Mouse (Mus musculus) embryonic facial prominence, embryonic 13.5 days (tissue): ENCODE measurements around the gene Plod2. TPM values are rescaled to one million over a fixed set of nuclear protein-coding genes. Genes with fewer than 3 reads are reported as not detected.

Experiments
- ATAC-seq: fragments of 200-750 bp; cut with Nextera tagmentation; 2 replicates; pipeline ENCODE4 v1.8.0; 2017; ENCODE audit warnings: low read depth; ENCODE audit not compliant: insufficient number of reproducible peaks, insufficient read depth, low FRiP score, low TSS enrichment
- H3K27ac ChIP-seq: fragments of 300-500 bp; sonication (generic); 2 replicates; pipeline ENCODE4 v1.5.1; 2015; ENCODE audit warnings: moderate library complexity, mild to moderate bottlenecking, inconsistent platforms
- H3K27me3 ChIP-seq: fragments of 300-500 bp; sonication (generic); 2 replicates; pipeline ENCODE4 v1.6.1; 2015; ENCODE audit warnings: mild to moderate bottlenecking, inconsistent platforms
- H3K36me3 ChIP-seq: fragments of 300-500 bp; sonication (generic); 2 replicates; pipeline ENCODE4 v1.6.1; 2015; ENCODE audit warnings: mild to moderate bottlenecking, inconsistent platforms
- H3K4me1 ChIP-seq: fragments of 300-500 bp; sonication (generic); 2 replicates; pipeline ENCODE4 v1.6.1; 2015; ENCODE audit warnings: inconsistent platforms
- H3K4me2 ChIP-seq: fragments of 300-500 bp; sonication (generic); 2 replicates; pipeline ENCODE4 v1.6.1; 2015; ENCODE audit warnings: moderate library complexity, mild to moderate bottlenecking, inconsistent platforms
- H3K4me3 ChIP-seq: fragments of 300-500 bp; sonication (generic); 2 replicates; pipeline ENCODE4 v1.5.1; 2015; ENCODE audit warnings: mild to moderate bottlenecking, inconsistent platforms
- H3K9ac ChIP-seq: fragments of 300-500 bp; sonication (generic); 2 replicates; pipeline ENCODE4 v1.6.1; 2015; ENCODE audit warnings: mild to moderate bottlenecking, inconsistent platforms
- H3K9me3 ChIP-seq: fragments of 300-500 bp; sonication (generic); 2 replicates; pipeline ENCODE4 v1.6.1; 2016; ENCODE audit warnings: inconsistent platforms
- WGBS: fragments of 180-500 bp; shearing (Covaris S2); methylation state at CpG from one replicate; pipeline ENCODE4 v1.1.7; 2015; ENCODE audit warnings: mixed read lengths; 5-methylcytosine and 5-hydroxymethylcytosine counted together
- polyA plus RNA-seq: library from polyadenylated mRNA; unstranded; fragments of >200 nt; fragmentation: Nextera tagmentation; extraction: Ambion mirVana; gene quantifications from 2 replicates; pipeline ENCODE4 v1.2.1, GENCODE M21; 2015

Plod2 gene
- polyA plus RNA-seq, 1 experiment from 2014 or later = 53.4 TPM

DNA sequence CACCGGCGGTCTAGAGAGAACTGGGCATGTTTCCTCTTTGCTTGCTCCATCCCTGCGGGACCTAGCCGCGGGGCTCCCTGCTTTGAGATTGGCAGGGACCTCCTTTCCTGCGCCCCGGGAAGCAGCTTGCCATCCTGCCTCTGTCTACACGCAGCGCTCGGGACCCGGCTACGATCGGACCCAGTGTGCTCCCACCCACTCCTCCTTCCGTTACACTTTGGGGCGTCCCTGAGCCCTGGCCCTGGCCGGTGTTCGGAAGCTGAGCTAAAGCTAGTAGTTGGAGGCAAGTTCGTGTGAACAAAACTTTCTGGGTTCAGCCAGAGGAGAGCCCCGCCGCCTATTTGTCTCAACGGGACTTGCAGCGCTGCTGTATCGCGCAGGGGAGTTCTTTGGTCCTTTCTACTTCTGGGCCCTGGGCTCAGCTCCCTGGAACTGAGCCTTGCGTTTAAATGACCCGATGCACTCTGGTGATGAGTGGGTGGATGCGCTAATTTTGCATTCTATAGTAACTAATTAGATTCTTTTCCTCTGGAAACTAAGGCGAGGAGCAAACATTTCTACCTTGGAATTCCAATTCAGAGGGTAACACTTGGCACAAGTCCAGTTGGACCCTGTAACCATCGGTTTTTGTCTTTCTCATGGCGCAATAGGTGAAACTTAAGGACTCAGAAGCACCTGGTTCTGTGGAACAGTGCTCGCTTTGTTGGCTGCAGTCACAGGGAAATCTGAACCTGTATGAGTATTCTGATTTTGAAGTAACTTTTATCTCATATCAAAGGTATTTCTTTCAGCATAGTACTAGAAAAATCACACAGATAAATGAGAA, 781 bp downstream of the Plod2 start:
- Histone ChIP-seq H3K27me3 (no peaks in the 10 kb centered on the region), H3K4me2 (peak overlapping the region; percentile 68), H3K4me1 (peaks cover 47% of the 10 kb centered on the region), H3K9ac (peak overlapping the region; percentile 96), H3K4me3 (peak overlapping the region; percentile 90), H3K27ac (peak overlapping the region; percentile 96), H3K9me3 (no peaks in the 10 kb centered on the region), H3K36me3 (peaks cover 3% of the 10 kb centered on the region)
- ATAC-seq = peak; percentile 21; the same call in 1 of the 2 replicates
- WGBS = 1% methylated on average over 31 of the region's 31 CpGs

DNA sequence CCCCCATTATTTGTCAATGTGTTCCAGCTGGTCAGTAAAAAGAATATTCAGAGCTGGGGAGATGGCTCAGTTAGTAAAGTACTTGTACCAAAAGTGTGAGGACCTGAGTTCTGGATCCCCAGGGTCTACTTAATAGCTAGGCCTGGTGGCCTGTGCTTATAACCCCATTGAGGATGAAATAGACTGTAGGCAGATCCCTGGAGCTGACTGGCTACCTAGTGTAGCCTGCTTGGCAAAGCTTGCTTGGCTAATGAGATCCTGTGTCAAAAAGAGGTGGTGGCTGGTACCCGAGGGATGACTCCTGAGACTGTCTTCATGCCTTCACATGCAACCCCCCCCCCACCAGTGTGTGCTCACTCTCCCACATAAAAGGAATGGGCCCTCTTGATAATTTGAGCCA, 2.1 kb downstream of the Plod2 start:
- ATAC-seq = no peak
- Histone ChIP-seq H3K4me1 (peaks cover 56% of the 10 kb centered on the region), H3K9ac (peak overlapping the region; percentile 46; the same call in 1 of the 2 replicates), H3K27ac (0 out of 2 replicates have a peak overlapping the region, but pooled peaks have one; percentile 74), H3K4me2 (peak overlapping the region; percentile 68), H3K4me3 (peak overlapping the region; percentile 90), H3K36me3 (peaks cover 14% of the 10 kb centered on the region), H3K27me3 (no peaks in the 10 kb centered on the region), H3K9me3 (no peaks in the 10 kb centered on the region)
- WGBS = 68% methylated on average over 1 of the region's 1 CpGs

DNA sequence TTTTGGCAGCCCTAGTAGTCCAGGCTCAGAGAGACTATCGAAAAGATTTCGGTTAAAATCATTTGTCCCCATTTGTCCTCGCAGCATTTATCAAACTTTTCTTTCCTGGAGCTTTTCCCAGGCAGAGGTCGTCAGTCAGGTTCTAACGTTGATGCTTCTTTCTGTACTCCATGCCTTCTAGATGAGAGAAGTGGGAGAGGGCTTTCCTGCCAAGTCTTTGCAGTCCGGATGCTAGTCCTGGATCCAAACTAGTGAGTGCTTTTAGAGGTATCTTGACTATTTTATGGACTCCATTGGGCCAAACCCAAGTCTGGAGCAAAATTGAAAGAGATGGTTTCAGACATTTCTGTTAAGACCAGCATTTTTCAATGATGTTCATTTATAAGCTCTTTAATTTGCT, 3.0 kb downstream of the Plod2 start:
- 74% methylated on average over 6 of the region's 6 CpGs for WGBS

GRCm38 (mm10) chr9:92546446-92546845, 4.4 kb downstream of the Plod2 start:
- H3K27ac ChIP-seq = peak overlapping the region; percentile 74

More for the DNA sequence above, 3.0 kb downstream of the Plod2 start:
- peak overlapping the region; percentile 68 for H3K4me2 ChIP-seq
- H3K4me1 ChIP-seq = peaks cover 64% of the 10 kb centered on the region
- peak overlapping the region; percentile 90 for H3K4me3 ChIP-seq
- H3K27ac ChIP-seq = peak overlapping the region; percentile 74
- H3K9me3 ChIP-seq = no peaks in the 10 kb centered on the region
- peak overlapping the region; percentile 46; the same call in 1 of the 2 replicates for H3K9ac ChIP-seq
- no peaks in the 10 kb centered on the region for H3K27me3 ChIP-seq
- ATAC-seq = no peak
- H3K36me3 ChIP-seq = peaks cover 18% of the 10 kb centered on the region

GRCm38 (mm10) chr9:92547106-92547505, 5.1 kb downstream of the Plod2 start:
- no peaks in the 10 kb centered on the region for H3K9me3 ChIP-seq
- no peak overlapping the region for H3K4me2 ChIP-seq
- H3K27ac ChIP-seq = no peak overlapping the region
- no peaks in the 10 kb centered on the region for H3K27me3 ChIP-seq
- peaks cover 18% of the 10 kb centered on the region for H3K36me3 ChIP-seq
- WGBS = 47% methylated on average over 2 of the region's 2 CpGs
- no peak overlapping the region for H3K9ac ChIP-seq
- no peak for ATAC-seq
- no peak overlapping the region for H3K4me3 ChIP-seq
- peaks cover 54% of the 10 kb centered on the region for H3K4me1 ChIP-seq

More at GRCm38 (mm10) chr9:92546446-92546845, 4.4 kb downstream of the Plod2 start:
- Histone ChIP-seq H3K4me1 (peaks cover 59% of the 10 kb centered on the region), H3K4me3 (peak overlapping the region; percentile 90), H3K36me3 (peaks cover 18% of the 10 kb centered on the region), H3K9ac (no peak overlapping the region), H3K9me3 (no peaks in the 10 kb centered on the region), H3K27me3 (no peaks in the 10 kb centered on the region), H3K4me2 (peak overlapping the region; percentile 68)
- ATAC-seq = peak; percentile 45; the same call in 1 of the 2 replicates
- WGBS = 37% methylated on average over 8 of the region's 8 CpGs

- H3K27me3 ChIP-seq = no peaks in the 10 kb centered on the region
- peaks cover 54% of the 10 kb centered on the region for H3K4me1 ChIP-seq
- no peak overlapping the region for H3K27ac ChIP-seq
- no peak overlapping the region for H3K9ac ChIP-seq
- H3K36me3 ChIP-seq = peaks cover 18% of the 10 kb centered on the region
- no peak for ATAC-seq
- no peak overlapping the region for H3K4me2 ChIP-seq
- WGBS = 94% methylated on average over 7 of the region's 7 CpGs
- no peak overlapping the region for H3K4me3 ChIP-seq
- H3K9me3 ChIP-seq = no peaks in the 10 kb centered on the region
Observed at GRCm38 (mm10) chr9:92547821-92548220, 5.8 kb downstream of the Plod2 start.

DNA sequence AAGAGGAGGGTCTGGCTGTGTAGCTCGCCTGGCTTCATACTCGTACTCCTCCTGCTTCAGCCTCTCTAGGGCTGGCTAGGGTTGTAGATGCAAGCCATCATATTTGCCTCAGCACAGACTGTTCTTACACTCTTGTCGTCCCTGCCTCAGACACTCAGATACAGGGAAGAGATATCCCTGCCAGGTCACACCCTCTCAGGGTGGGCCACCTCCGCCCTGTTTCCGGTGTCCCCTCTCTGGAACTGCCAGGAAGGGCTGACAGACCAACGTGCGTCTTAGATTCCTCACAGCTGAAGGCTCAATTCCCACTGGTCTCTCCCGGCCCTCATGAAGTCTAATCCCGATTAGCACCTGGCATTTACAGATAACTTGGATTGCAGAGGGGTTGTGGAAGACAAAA, 6.6 kb downstream of the Plod2 start:
- ATAC-seq = no peak
- H3K9me3 ChIP-seq = no peaks in the 10 kb centered on the region
- no peak overlapping the region for H3K4me3 ChIP-seq
- peaks cover 54% of the 10 kb centered on the region for H3K4me1 ChIP-seq
- 74% methylated on average over 9 of the region's 9 CpGs for WGBS
- peaks cover 18% of the 10 kb centered on the region for H3K36me3 ChIP-seq
- H3K27ac ChIP-seq = no peak overlapping the region
- no peak overlapping the region for H3K4me2 ChIP-seq
- no peak overlapping the region for H3K9ac ChIP-seq
- H3K27me3 ChIP-seq = no peaks in the 10 kb centered on the region

DNA sequence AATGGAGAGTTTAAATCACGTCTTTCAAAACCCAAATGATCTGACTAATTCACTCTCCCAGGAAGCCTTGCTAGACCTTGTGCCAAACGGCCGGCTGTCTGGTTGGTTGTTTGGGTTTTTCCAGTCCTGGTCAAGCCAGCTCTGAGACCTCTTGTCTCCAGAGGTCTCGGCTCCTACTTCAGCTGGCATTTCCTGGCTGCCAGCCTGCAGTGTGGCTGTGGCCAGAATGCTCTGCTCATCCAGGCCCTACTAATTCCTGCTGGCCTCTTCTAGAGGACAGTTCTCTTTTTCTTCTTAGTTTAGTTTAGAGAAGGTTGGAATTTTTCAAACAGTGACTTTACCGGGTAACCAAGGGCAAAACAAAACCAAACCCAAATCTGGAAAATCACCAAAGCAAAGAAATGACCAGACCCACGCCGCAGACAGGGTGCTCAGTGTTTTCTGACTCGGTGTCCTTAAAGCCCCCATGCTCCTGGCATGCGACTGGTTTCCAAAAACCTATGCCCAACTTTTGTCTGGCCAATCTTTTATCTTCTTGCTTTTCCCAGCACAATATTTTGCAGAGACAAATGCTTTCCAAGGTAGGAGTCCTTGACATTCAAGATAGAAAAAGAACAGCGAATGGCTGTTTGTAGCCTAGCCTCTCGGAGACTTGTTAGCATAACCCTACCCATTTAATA, 7.9 kb downstream of the Plod2 start:
- Histone ChIP-seq H3K4me2 (no peak overlapping the region), H3K9me3 (no peaks in the 10 kb centered on the region), H3K27ac (no peak overlapping the region), H3K9ac (no peak overlapping the region), H3K36me3 (peaks cover 18% of the 10 kb centered on the region), H3K4me3 (no peak overlapping the region), H3K4me1 (peaks cover 41% of the 10 kb centered on the region), H3K27me3 (no peaks in the 10 kb centered on the region)
- no peak for ATAC-seq
- 85% methylated on average over 11 of the region's 11 CpGs for WGBS

- no peaks in the 10 kb centered on the region for H3K9me3 ChIP-seq
- ATAC-seq = no peak
- H3K4me1 ChIP-seq = peaks cover 31% of the 10 kb centered on the region
- H3K36me3 ChIP-seq = peaks cover 18% of the 10 kb centered on the region
- no peaks in the 10 kb centered on the region for H3K27me3 ChIP-seq
- H3K9ac ChIP-seq = no peak overlapping the region
- H3K27ac ChIP-seq = no peak overlapping the region
- no peak overlapping the region for H3K4me3 ChIP-seq
- WGBS = 41% methylated on average over 2 of the region's 2 CpGs
- H3K4me2 ChIP-seq = no peak overlapping the region
Observed at GRCm38 (mm10) chr9:92550981-92551380, 9.0 kb downstream of the Plod2 start.

DNA sequence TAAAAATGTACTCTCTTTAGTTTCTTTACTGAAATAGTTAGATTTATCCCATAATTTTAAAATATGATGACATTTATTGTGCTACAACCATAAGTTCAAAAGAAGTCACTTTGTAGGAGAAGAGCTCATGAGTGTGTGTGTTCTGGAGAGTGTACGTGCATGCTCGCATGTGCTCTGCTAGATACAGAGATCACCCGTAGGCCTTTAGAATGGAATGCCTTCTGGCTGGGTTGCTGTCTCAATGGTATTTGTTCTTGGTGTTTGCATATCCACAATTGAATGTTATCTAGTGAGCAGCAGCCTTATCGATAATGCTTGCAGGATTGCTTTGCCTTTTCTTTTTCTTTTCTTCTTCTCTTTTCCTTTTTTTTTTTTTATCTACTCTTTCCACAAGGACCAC, 9.6 kb downstream of the Plod2 start:
- Histone ChIP-seq H3K4me3 (no peak overlapping the region), H3K4me2 (no peak overlapping the region), H3K36me3 (peaks cover 18% of the 10 kb centered on the region), H3K9me3 (no peaks in the 10 kb centered on the region), H3K9ac (no peak overlapping the region), H3K27ac (no peak overlapping the region), H3K4me1 (peaks cover 24% of the 10 kb centered on the region), H3K27me3 (no peaks in the 10 kb centered on the region)
- 82% methylated on average over 4 of the region's 4 CpGs for WGBS
- no peak for ATAC-seq

- Histone ChIP-seq H3K4me2 (no peak overlapping the region), H3K27me3 (no peaks in the 10 kb centered on the region), H3K4me3 (no peak overlapping the region), H3K36me3 (peaks cover 17% of the 10 kb centered on the region), H3K9me3 (no peaks in the 10 kb centered on the region), H3K27ac (no peak overlapping the region), H3K9ac (no peak overlapping the region), H3K4me1 (peaks cover 20% of the 10 kb centered on the region)
- WGBS = 86% methylated on average over 3 of the region's 3 CpGs
- no peak for ATAC-seq
Observed at GRCm38 (mm10) chr9:92552691-92553090, 10.7 kb downstream of the Plod2 start.
